Mouse (Mus musculus) thymus, adult 2 months (tissue): ENCODE data around the gene Gal3st4.

Experiments
- CTCF ChIP-seq: fragments of 200-500 bp; IDR thresholded peaks from 2 replicates; pipeline ENCODE4 v1.5.1; 2012; ENCODE audit warnings: mild to moderate bottlenecking, control low read depth, low read length, moderate library complexity, borderline replicate concordance; ENCODE audit not compliant: control insufficient read depth, poor library complexity, insufficient read depth; ENCODE audit errors: extremely low read depth
- POLR2A ChIP-seq: fragments of 200-500 bp; IDR thresholded peaks from 2 replicates; pipeline ENCODE4 v1.6.1; 2012; ENCODE audit warnings: mild to moderate bottlenecking, low read length, control low read depth, moderate library complexity; ENCODE audit not compliant: control insufficient read depth, poor library complexity, insufficient read depth; ENCODE audit errors: extremely low read depth

- 0 out of 2 replicates have a peak, but pooled peaks have one; percentile 53 for TF ChIP-seq CTCF
- TF ChIP-seq POLR2A = peak; percentile 80
Observed at GRCm38 (mm10) chr5:138255353-138256093, 17.1 kb downstream of the Gal3st4 start, which contains the start of gene Lamtor4.
